Mouse (Mus musculus): Measurements from ENCODE around the gene Egfem1. TPM values are rescaled to one million over a fixed set of nuclear protein-coding genes. Genes with fewer than 3 reads are reported as not detected.

The Egfem1 gene
- polyA plus RNA-seq, 1 experiment = not detected

GRCm38 (mm10) chr3:29608713-29609112, 526.9 kb downstream of the Egfem1 start:
- H3K79me3 ChIP-seq (ENCODE audit: low read depth) = no peaks in the 10 kb centered on the region
- no peaks in the 10 kb centered on the region for H3K79me2 ChIP-seq (ENCODE audit: control insufficient read depth, insufficient read depth)
- no peak overlapping the region for H3ac ChIP-seq (ENCODE audit: control insufficient read depth, insufficient read length, low read depth)
- H3K4me3 ChIP-seq (ENCODE audit: insufficient read depth, poor library complexity, severe bottlenecking) = no peak overlapping the region
- TF ChIP-seq CEBPB (IDR thresholded peaks at IDR 0.05; ENCODE audit: low read depth) (no peak), USF1 (IDR thresholded peaks at IDR 0.05; ENCODE audit: low read depth) (no peak), MAX (IDR thresholded peaks at IDR 0.05) (no peak), FOSL1 (IDR thresholded peaks at IDR 0.05; ENCODE audit: insufficient read depth, low read length, poor library complexity, severe bottlenecking) (no peak), MYOD1 (IDR thresholded peaks at IDR 0.05; ENCODE audit: control insufficient read depth, insufficient read length, low read depth) (no peak), MYOG (IDR thresholded peaks at IDR 0.05; ENCODE audit: control insufficient read depth, extremely low read depth, insufficient read length) (no peak), CTCF (IDR thresholded peaks at IDR 0.05; ENCODE audit: control insufficient read depth, insufficient read depth, insufficient read length) (no peak)
- no peaks in the 10 kb centered on the region for H3K27me3 ChIP-seq (ENCODE audit: control insufficient read depth, insufficient read depth, insufficient read length)
- no peaks in the 10 kb centered on the region for H3K36me3 ChIP-seq (ENCODE audit: control insufficient read depth, insufficient read depth)

DNA sequence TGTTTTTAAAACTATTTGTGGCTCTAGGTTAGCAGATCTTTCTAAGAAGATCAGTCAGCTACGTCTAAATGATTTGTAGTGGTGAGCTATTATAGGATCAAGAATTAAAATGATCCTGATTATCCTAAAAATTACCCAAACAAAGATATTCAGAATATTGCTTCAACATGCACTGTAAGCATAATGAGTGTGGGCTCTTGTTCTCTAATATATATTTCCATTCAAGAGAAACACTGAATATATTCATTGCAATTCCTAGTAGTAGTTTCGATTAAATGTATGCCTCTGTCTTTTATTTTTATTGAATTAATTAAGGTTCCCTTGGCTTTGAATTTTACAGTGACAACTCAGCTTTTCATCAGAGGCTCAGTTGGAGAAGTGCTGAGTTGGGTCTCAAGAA, 527.4 kb downstream of the Egfem1 start:
- no peaks in the 10 kb centered on the region for H3K79me2 ChIP-seq (ENCODE audit: control insufficient read depth, insufficient read depth)
- TF ChIP-seq FOSL1 (IDR thresholded peaks at IDR 0.05; ENCODE audit: insufficient read depth, low read length, poor library complexity, severe bottlenecking) (no peak), MYOG (IDR thresholded peaks at IDR 0.05; ENCODE audit: control insufficient read depth, extremely low read depth, insufficient read length) (no peak), CTCF (IDR thresholded peaks at IDR 0.05; ENCODE audit: control insufficient read depth, insufficient read depth, insufficient read length) (no peak), MYOD1 (IDR thresholded peaks at IDR 0.05; ENCODE audit: control insufficient read depth, insufficient read length, low read depth) (no peak), USF1 (IDR thresholded peaks at IDR 0.05; ENCODE audit: low read depth) (no peak), CEBPB (IDR thresholded peaks at IDR 0.05; ENCODE audit: low read depth) (no peak)
- no peaks in the 10 kb centered on the region for H3K36me3 ChIP-seq (ENCODE audit: control insufficient read depth, insufficient read depth)
- no peaks in the 10 kb centered on the region for H3K27me3 ChIP-seq (ENCODE audit: control insufficient read depth, insufficient read depth, insufficient read length)
- H3K79me3 ChIP-seq (ENCODE audit: low read depth) = no peaks in the 10 kb centered on the region
- no peak overlapping the region for H3ac ChIP-seq (ENCODE audit: control insufficient read depth, insufficient read length, low read depth)
- no peak overlapping the region for H3K4me3 ChIP-seq (ENCODE audit: insufficient read depth, poor library complexity, severe bottlenecking)

- no peak overlapping the region for H3K4me3 ChIP-seq (ENCODE audit: insufficient read depth, poor library complexity, severe bottlenecking)
These were observed 537.8 kb downstream of the Egfem1 start for GRCm38 (mm10) chr3:29619586-29619985.

DNA sequence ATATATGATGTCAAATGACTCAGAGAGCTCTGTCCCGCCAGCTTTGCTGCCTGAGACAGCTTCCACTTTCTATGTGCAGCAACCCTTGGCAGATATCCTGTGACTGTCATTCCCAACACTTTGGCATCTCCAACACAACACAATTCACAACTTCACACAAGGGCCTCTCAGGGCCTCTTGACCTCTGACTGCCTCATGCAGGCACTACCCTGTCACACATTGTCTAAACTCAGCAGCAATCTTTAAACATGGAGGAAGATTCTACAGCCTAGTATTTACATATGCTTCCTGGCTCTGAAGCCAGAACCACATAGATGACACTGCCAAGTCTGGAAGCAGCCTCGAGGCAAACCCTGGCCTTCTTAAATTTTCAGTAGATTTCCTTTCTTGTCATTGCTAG, 558.0 kb downstream of the Egfem1 start:
- Histone ChIP-seq H3K36me3 (ENCODE audit: control insufficient read depth, insufficient read depth) (no peaks in the 10 kb centered on the region), H3ac (ENCODE audit: control insufficient read depth, insufficient read length, low read depth) (no peak overlapping the region), H3K79me2 (ENCODE audit: control insufficient read depth, insufficient read depth) (no peaks in the 10 kb centered on the region), H3K4me3 (ENCODE audit: insufficient read depth, poor library complexity, severe bottlenecking) (no peak overlapping the region), H3K79me3 (ENCODE audit: low read depth) (no peaks in the 10 kb centered on the region), H3K27me3 (ENCODE audit: control insufficient read depth, insufficient read depth, insufficient read length) (no peaks in the 10 kb centered on the region)
- TF ChIP-seq FOSL1 (IDR thresholded peaks at IDR 0.05; ENCODE audit: insufficient read depth, low read length, poor library complexity, severe bottlenecking) (no peak), MYOD1 (IDR thresholded peaks at IDR 0.05; ENCODE audit: control insufficient read depth, insufficient read length, low read depth) (no peak)

More at GRCm38 (mm10) chr3:29619586-29619985, 537.8 kb downstream of the Egfem1 start:
- no peaks in the 10 kb centered on the region for H3K79me2 ChIP-seq (ENCODE audit: control insufficient read depth, insufficient read depth)
- no peaks in the 10 kb centered on the region for H3K36me3 ChIP-seq (ENCODE audit: control insufficient read depth, insufficient read depth)
- TF ChIP-seq CTCF (IDR thresholded peaks at IDR 0.05; ENCODE audit: control insufficient read depth, insufficient read depth, insufficient read length) = no peak
- no peaks in the 10 kb centered on the region for H3K27me3 ChIP-seq (ENCODE audit: control insufficient read depth, insufficient read depth, insufficient read length)
- no peaks in the 10 kb centered on the region for H3K79me3 ChIP-seq (ENCODE audit: low read depth)
- no peak overlapping the region for H3ac ChIP-seq (ENCODE audit: control insufficient read depth, insufficient read length, low read depth)

GRCm38 (mm10) chr3:29666796-29667195, 585.0 kb downstream of the Egfem1 start:
- Histone ChIP-seq H3K36me3 (ENCODE audit: control insufficient read depth, insufficient read depth) (no peaks in the 10 kb centered on the region), H3K27me3 (ENCODE audit: control insufficient read depth, insufficient read depth, insufficient read length) (no peaks in the 10 kb centered on the region), H3K4me3 (ENCODE audit: insufficient read depth, poor library complexity, severe bottlenecking) (no peak overlapping the region), H3ac (ENCODE audit: control insufficient read depth, insufficient read length, low read depth) (no peak overlapping the region), H3K79me3 (ENCODE audit: low read depth) (no peaks in the 10 kb centered on the region), H3K79me2 (ENCODE audit: control insufficient read depth, insufficient read depth) (no peaks in the 10 kb centered on the region)
- TF ChIP-seq FOSL1 (IDR thresholded peaks at IDR 0.05; ENCODE audit: insufficient read depth, low read length, poor library complexity, severe bottlenecking) = no peak
- TF ChIP-seq MYOD1 (IDR thresholded peaks at IDR 0.05; ENCODE audit: control insufficient read depth, insufficient read length, low read depth) = no peak
- TF ChIP-seq CTCF (IDR thresholded peaks at IDR 0.05; ENCODE audit: control insufficient read depth, insufficient read depth, insufficient read length) = no peak
- no peak for TF ChIP-seq USF1 (IDR thresholded peaks at IDR 0.05; ENCODE audit: low read depth)
- TF ChIP-seq MYOG (IDR thresholded peaks at IDR 0.05; ENCODE audit: control insufficient read depth, extremely low read depth, insufficient read length) = no peak
- TF ChIP-seq CEBPB (IDR thresholded peaks at IDR 0.05; ENCODE audit: low read depth) = no peak
- no peak for TF ChIP-seq MAX (IDR thresholded peaks at IDR 0.05)

DNA sequence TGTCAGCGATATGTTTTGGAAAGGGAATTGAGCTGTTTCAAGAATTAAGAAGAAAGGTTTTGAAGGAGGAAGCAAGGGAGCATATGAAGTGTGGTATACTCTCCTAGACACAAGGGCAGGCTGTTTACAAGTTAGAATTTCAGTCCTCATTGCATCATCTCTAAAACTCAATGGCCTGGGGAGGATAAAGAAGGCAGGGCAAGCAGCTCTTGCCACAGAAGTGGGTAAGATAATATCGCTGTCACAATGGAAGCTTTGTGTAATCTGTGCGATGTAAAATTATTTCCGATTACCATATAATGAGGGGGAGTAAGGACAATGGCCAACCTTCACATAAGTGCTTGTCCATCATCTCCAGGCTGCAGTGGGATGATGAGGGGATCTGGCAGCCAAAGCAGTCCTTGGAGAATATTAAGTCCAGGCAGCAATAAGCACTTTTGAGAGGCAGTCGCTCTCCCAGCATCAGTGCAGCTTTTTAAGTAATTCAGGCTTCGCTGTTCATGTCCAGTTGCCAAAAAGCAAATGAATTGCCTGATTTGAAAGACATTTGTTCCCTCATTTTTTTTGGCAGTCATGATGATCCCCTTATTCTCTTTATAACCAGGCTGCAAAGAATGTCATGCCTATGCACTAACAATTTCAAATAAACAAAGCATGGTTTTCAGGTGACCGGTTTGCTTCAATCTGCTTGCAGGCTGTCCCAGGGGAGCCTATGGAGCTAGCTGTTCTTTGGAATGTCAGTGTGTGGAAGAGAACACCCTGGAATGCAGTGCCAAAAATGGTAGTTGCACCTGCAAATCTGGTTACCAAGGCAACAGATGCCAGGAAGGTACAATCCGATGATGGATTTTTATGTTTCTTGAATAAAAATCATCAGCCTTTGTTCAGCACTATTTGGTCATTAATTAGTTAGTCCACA, 607.8 kb downstream of the Egfem1 start:
- no peaks in the 10 kb centered on the region for H3K36me3 ChIP-seq (ENCODE audit: control insufficient read depth, insufficient read depth)
- no peaks in the 10 kb centered on the region for H3K79me3 ChIP-seq (ENCODE audit: low read depth)
- TF ChIP-seq CTCF (IDR thresholded peaks at IDR 0.05; ENCODE audit: control insufficient read depth, insufficient read depth, insufficient read length) (no peak), FOSL1 (IDR thresholded peaks at IDR 0.05; ENCODE audit: insufficient read depth, low read length, poor library complexity, severe bottlenecking) (no peak), MAX (IDR thresholded peaks at IDR 0.05) (no peak), USF1 (IDR thresholded peaks at IDR 0.05; ENCODE audit: low read depth) (no peak), MYOG (IDR thresholded peaks at IDR 0.05; ENCODE audit: control insufficient read depth, extremely low read depth, insufficient read length) (no peak), MYOD1 (IDR thresholded peaks at IDR 0.05; ENCODE audit: control insufficient read depth, insufficient read length, low read depth) (no peak), CEBPB (IDR thresholded peaks at IDR 0.05; ENCODE audit: low read depth) (no peak)
- no peaks in the 10 kb centered on the region for H3K79me2 ChIP-seq (ENCODE audit: control insufficient read depth, insufficient read depth)
- no peak overlapping the region for H3ac ChIP-seq (ENCODE audit: control insufficient read depth, insufficient read length, low read depth)
- H3K4me3 ChIP-seq (ENCODE audit: insufficient read depth, poor library complexity, severe bottlenecking) = no peak overlapping the region
- H3K27me3 ChIP-seq (ENCODE audit: control insufficient read depth, insufficient read depth, insufficient read length) = no peaks in the 10 kb centered on the region
